Mouse (Mus musculus) G1E-ER4 (cell line): ENCODE results near the gene Tomm34. TPM values are rescaled to one million over a fixed set of nuclear protein-coding genes. Genes with fewer than 3 reads are reported as not detected.

Experiments used
- GATA1 ChIP-seq: IDR thresholded peaks from one replicate; pipeline ENCODE4 v1.8.0; 2012; ENCODE audit warnings: low read length, inconsistent platforms
- polyA plus RNA-seq: library from polyadenylated mRNA; stranded (reverse); fragments of >175 nt; gene quantifications from 2 replicates; pipeline ENCODE4 v1.2.3, GENCODE M21; 2012

The Tomm34 gene
- 27.7 and 33.2 TPM in 2 replicates for polyA plus RNA-seq

DNA sequence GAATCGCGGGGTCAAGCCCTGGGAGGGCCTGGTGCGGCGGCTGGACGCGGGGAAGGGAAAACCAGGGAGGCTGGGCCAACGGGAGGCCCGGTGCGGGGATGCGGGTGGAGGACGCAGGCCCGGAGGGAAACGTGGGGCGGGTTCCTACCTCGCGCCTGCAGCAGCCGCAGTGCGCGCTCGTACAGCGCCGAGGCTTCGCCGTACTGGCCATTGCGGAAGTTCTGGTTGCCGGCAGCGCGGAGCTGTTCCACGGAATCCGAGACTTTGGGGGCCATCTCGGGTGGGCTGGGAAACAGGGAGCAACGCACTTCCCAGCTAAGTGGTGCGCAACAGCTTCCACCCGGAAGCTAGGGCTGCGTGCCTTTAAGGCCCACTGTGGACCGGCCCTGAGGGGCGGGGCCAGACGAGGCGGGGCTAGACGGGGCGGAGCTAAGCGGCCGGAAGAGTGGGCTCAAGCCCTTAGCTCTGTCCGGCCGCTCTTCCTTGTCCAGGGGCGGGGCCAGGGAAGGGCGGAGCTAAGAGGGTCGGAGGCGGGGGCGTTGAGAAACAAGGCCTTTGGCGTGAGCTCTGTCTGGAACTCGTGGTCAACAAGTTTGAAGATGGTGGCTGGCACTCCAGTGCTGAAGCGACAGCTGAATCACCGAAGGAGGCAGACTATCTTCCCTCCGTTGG lies at the start of gene Tomm34:
Tomm34 (minus strand) TSS at position 405 of the 672 bp plus-strand sequence.
- TF ChIP-seq GATA1, result no peak

DNA sequence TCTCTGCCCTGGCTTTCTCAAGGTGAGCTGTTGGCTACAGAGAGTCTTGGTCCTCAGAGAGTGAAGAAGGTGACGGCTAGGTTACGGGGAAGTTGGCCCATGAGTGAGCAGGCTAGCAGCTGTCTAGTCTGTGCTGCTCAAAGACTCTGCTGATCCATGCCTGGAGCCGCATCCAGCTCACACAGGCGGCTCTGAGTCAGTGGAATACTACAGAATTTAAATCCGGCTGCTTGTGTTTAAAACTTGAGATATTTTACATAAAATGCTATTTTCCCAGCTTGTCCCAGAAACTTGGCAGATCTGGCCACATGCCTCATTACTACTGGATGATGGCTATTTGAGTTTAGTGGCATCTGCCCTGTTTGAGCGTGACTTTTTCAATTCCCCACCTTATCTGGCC lies 48.5 kb upstream of the Tomm34 start:
- TF ChIP-seq GATA1, result no peak

DNA sequence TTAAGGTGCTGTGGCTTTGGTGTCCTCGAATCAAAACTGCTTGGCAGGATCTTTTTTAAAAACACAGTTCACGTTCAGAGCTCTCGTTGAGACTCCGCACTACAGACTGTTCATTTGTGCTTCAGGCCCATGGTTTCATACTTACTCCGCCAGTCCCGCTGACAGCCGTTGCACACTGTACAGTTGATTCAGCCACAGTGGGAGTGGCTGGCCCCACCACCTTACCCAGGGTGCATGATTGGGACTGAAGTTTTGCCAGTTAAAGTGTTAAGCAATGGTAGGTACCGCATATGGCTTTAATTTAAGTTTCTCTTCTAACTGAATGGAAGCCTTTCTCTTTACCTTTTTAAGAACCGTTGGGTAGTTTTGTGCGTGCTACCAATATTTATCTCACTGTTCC lies 44.6 kb upstream of the Tomm34 start:
- TF ChIP-seq GATA1, result no peak

DNA sequence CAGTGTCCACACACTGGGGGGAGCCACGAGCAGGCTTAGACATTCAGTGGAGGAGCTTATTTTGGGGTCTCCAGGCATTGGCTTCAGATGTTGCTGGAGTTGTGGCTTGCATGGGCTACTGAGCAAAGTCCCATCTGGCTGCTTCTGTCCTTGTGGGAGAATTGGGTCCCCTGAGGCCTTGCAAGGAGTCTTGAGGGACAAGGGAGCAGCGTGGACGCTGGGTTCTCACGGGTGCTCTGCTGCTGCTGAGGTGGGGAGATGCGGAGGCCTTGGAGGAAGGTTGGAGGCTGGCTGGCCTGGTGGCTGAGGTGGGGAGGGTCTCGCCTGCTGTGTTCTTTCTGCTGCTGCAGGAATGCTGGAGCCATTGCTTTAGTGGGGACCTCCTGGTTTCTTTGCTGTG lies 43.1 kb upstream of the Tomm34 start:
- TF ChIP-seq GATA1, result no peak

DNA sequence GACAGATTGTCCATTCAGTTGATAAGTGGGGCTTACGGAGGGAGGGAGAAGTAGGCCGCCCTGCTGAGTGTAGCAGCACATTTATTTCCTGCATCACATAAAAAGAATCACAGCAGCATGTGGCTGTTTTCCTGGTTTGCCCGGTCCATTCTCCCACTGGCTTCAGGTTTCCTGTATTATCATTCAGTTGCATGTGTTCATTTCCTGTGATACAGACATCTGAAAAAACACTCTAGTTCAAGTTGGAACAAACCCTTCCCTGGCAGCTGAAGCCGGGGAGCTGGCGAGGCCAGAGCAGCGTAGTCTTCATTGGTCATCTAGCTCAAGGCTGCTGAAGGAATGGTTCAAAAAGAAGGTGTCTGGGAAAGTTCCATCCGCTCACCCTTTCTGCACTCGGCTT lies 40.6 kb upstream of the Tomm34 start:
- TF ChIP-seq GATA1, result no peak

DNA sequence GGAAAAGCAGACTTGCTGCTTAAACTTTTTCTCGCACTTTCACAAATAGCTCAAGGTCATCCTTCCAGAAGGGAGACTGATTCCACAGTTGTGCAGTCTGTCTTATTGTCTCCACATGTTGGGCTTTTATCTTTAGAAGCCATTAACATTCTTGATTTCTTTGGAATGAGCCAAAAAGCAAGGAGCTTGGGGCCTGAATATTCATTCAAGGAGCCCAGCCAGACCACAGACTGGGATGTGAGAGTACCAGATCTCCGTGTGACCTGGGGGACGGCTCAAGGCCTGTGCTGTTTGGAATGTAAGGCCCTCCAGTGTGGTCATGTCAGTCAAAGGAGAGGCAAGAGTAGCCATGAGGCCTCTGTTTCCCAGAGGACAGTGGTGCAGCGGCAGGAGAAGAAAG lies 37.5 kb upstream of the Tomm34 start:
- no peak for TF ChIP-seq GATA1

DNA sequence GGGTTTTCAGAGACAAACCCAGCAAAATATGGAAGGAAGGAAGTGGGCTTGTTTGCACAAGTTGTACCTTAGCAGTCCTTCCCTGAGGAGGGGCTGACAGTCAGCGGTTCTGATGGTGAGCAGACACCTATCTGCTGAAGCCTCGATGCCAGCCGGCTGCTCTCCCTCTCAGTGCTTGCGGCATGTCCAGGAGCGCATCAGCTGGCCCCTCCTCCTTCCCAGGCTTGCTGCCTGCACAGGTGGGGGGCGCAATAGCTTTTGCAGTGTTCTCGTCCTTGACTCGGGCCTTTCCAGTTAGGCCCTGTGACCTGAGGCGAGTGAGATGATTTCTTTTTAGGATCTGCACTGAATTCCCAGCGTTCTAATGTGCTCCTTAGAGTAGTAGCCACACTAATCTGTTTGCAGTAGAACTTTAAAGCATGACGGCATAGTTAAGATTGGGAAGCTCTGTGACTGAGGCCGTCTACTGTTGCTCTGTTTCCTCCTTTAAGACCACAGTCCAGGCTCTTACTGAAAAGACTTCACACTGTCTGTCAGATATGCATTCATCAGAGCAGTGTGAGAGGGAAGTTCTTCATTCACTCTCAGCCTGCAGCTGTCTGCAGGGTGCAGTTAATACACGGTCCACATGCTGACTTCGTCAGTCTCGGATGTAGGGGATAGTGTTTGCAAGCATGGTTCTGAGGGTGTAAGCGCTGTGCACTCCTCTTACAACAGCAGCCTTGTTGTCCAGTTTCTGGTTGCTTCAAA lies 36.3 kb upstream of the Tomm34 start:
- no peak for TF ChIP-seq GATA1

DNA sequence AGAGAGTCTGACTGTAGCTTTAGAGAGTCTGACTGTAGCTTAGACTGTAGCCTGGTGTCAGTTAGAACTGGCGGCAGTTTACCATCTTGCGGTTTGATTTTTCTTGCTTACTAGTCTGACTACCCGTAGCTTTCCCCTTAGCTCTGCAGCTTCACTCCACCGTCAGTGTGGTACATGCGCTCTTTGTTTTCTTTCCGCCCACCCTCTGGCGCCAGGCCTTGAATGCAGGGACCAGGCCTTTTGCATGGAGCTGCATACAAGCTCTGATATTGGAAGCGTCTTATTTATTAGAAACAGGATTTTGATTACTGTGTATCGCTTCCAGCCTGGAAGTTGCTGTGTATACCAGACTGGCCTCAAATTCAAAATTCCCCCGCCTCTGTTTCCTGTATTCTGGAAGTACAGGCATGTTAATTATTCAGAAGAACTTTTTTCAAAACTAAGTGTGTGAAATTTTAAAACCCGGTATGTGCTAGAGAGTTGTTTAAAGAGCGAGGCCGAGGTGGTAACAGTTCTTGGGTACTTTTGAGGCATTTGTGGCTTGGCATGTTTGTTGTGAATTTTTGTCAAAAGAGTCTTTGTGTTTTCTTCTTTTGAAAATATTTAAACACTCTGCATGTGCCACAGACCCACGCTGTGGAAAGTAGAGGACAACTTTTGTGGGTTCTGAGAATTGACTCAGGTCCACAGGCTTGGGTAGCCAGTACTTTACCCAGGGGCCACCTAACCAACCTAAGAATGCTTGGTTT lies 35.5 kb upstream of the Tomm34 start:
- TF ChIP-seq GATA1, result no peak

DNA sequence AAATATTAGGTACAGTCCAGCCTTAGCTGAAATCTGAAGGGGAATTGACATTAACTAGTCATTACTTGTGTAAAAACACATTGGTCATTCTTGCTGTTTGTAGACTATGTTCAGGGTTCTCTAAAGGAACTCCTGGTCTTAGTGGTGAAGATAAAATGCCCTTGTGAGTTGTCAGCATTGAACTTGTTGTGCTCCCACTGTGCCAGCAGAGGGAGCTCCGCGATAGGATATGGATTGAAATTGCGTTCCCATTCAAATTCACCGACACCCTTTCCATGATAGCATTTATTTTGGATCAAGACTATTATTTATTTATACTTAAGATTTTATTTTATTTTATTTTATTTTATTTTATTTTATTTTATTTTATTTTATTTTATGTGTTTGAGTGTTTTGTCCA lies 32.5 kb upstream of the Tomm34 start:
- TF ChIP-seq GATA1, result no peak

DNA sequence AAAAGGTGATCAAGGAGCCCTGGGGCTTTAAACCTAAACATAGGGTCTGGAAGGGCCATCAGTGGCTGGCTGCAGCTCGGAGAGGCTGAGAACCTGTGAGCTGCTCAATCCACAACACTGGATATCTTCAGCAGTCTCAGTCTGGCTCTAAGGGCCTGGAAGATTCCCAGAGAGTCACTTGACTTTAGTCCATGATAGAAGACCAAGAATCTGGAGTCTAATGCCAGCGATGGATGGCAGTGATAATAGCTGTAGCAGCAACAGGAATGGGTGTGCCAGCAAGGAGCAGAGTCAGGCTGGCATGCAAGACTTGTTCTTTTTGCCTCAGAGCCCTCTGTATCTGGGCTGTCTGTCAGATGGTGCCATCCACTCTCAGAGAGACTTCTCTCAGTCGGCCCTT lies 31.4 kb upstream of the Tomm34 start:
- no peak for TF ChIP-seq GATA1

DNA sequence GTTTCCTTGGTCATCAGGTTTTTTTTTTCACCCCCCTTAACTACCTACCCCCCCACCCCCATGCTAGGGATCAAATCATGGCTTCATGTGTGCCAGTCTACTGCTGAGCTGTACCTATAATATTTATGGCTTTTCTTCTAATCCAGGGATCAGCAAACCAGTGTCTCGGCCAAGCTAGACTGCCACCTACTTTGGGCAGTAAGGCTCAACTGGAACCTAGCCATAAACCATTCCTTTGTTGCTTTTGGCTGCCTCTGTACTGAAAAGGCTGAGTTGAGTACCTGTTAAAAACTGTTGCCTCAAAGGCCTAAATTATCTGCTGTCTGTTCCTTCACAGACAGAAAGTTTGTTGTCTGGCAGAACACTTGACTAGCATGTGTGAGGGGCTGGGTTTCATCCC lies 31.0 kb upstream of the Tomm34 start:
- no peak for TF ChIP-seq GATA1

DNA sequence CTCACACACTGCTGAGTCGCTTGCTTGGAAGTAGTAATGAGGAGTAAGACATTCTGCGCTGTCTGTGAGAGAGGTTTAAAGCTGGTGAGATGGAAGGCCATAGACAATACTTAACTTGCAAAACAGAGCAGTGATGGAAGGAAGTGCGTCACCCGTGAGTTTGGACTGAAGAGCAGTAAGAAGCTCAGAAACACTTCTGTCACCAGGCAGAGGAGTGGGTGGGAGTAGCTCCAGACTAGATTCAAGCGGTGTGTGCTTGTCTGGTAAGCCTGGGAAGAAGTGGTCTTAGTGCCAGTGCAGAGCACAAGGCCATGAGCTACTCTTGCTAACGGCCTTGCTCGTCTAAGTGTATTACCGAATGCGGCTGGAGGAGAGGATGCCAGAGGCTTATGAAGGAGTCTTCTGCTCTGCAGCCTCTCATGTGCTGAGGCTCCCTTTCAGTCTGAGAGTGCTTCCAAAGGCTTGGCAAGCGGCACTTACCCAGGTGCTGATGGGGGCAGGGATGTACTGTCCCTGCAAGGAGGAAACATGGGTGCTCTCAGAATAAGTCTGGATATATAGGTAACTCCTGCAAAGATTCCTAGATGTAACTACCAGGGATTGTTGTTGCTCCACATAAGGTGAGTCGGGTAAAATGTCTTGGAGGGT lies 27.8 kb upstream of the Tomm34 start:
- TF ChIP-seq GATA1, result no peak

DNA sequence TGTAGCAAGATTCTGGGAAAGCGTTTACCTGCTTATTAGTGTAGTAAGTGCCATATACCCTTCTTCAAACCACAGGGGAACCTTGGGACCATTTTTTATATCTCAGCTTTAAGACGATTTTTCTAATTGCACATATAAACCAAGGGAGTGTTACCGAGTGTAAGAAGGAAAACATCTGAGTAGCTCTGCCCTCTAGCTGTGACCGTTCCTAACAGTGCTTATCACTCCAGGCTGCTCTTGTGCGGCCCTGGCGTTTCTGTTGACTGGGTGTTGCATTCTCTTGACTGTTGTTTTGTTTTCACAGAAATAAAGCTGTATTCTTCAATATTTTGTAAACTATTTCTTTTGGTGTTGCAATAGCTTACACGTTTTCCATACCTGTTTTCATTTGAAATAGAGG lies 23.2 kb upstream of the Tomm34 start:
- TF ChIP-seq GATA1, result no peak

DNA sequence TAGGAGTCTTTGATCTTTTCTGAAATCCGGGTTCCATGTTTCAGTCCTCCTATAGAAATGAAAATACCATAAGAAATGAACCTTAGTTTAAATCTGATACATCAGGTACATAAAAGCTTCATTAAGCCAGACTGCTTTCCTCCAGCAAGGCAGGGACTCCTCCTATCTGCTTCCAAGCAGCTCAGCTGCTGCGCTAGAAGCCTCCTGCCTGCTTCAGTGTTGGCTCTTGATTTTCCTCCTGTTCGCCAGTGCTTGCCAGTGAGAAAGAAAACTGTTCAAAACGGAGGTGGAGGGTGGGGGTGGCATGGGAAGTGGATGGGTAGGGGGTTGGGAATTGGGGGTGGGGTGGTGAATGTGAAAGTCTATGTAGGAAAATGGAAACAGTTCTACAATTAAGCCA lies 18.5 kb upstream of the Tomm34 start:
- TF ChIP-seq GATA1, result no peak

DNA sequence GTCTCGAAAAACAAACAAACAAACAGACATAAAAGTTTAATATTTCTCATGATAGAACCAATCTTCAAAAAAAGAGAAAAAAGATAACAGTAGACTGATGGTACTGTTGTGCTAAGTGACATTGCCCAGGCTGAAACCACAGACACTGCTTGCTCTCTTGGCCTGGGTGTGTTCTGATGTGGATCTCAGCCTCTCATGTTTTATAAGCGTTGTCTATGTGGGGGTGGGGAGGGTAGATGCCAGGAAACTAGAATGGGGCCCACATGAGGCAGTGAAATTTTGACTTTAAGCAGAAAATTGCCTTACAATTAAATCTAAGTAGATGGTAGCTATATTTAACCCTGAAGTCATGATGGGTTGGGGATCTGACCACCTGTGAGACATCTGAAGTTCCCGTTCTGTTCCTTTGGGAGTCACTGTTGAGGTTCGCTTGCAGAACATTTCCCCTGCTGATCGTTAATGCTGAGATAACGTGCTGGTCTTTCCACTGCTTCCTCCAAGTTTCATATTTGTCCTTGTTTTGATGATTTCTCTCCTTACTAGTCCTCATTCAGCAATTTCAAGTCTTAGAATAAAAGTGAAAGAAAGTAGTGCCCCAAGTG lies 16.5 kb upstream of the Tomm34 start:
- no peak for TF ChIP-seq GATA1

DNA sequence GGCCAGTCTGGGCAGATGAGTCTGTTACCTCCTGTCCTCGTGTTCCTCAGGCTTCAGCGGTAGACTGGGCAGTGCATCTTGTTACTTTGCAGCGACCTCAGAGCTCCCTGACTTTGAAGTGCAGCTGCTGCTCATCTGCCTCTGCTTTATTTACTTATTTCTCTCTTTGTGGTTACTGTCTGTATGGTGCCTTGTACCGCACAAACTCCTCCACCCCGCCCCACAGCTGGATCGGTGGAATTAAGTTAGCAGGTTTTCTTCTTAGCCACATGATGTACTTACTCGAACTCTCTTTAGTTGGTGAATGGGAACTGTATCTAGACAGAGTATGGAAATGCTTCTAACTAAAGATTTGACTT lies 13.4 kb upstream of the Tomm34 start:
- TF ChIP-seq GATA1, result no peak
